ENCODE assay signal across 16 mouse cellular contexts in the genomic region with DNA sequence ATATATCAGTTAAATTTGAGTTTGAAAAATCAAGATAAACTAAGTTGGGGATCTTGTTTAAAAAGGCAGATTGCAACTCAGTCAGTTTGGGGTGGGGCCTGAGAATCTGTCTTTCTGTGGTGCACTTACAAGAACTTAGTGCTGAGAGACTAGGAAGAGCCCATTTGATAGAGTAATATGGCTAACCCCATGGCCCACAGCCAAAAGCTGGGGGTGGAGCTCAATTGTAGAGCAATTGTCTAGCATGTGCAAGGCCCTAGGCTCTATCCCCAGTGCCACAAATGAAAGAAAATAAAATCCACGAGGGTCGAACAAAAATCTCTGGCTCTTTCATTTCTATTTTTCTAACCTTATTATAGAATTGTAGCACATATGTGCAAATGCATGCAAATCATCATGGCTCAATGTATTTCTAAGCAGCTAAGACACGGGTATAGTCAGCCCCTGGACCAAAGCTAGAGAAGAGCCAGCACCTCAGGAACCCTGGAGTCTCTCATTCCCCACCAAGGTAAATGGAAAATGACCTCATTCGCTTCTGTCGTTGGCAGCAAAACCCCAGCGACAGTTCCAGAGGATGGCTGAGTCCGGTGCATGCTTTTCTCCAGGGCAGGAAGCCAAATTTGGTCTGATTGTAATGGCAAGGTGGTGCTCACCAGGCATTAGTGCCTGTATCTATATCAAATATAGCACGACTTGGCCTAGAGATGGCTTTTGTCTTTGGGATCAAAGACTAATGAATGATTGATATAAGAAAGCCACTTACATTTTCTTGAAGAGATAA. TPM values are rescaled to one million over a fixed set of nuclear protein-coding genes. Genes with fewer than 3 reads are reported as not detected.
A peak's percentile ranks its signal among the peaks of the same experiment; 100 is the strongest.
DNase-seq lines count a peak whose midpoint lies in the region; ATAC-seq lines count a peak whose summit lies in the region.
"Had no signal": no experiment of that assay in that cellular context is flagged by ENCODE, and none has a peak within 500 bp of the region (broad histone marks: within the 10 kb centered on the region; RNA-seq: fewer than 3 reads in every experiment).

No protein-coding gene starts in this region.

- peak; percentile 63 to 68 for DNase-seq in heart, postnatal 10 days
- DNase-seq in right cerebral cortex, postnatal 10 days (ENCODE audit: low spot score in 2 of 2), result peak; percentile 22 to 31
- DNase-seq in right cerebral cortex, postnatal 25 days, result no peak
- DNase-seq in cerebellum, postnatal 10 days, result peak; percentile 87 to 90
- no peak for DNase-seq in left cerebral cortex, postnatal 25 days (ENCODE audit: low spot score in 2 of 2)
- DNase-seq in spleen, postnatal 14 days (ENCODE audit: low spot score in 2 of 2), result no peak
- DNase-seq: thymus, adult 18-20 months had no signal

- no peak overlapping the region for H3K27ac ChIP-seq in heart, embryonic 11.5 days (ENCODE audit: low read depth, low read length)
- H3K27ac ChIP-seq: heart, embryonic 13.5 days; left cerebral cortex, adult 2 months; liver, embryonic 12.5 days; macrophage; neural tube, embryonic 12.5 days had no signal

- H3K4me1 ChIP-seq in heart, embryonic 11.5 days (ENCODE audit: control insufficient read depth, insufficient read depth, low read length), result no peaks in the 10 kb centered on the region
- H3K4me1 ChIP-seq: liver, embryonic 12.5 days; neural tube, embryonic 12.5 days had no signal

- H3K36me3 ChIP-seq in heart, embryonic 11.5 days (ENCODE audit: control insufficient read depth, insufficient read depth, low read length), result no peaks in the 10 kb centered on the region
- H3K36me3 ChIP-seq: G1E; heart, embryonic 13.5 days; liver, embryonic 12.5 days; neural tube, embryonic 12.5 days had no signal

- 78% methylated on average over 8 of the region's 8 CpGs for WGBS in heart, embryonic 11.5 days (ENCODE audit: insufficient replicate concordance)

- no peak overlapping the region for H3K4me2 ChIP-seq in heart, embryonic 11.5 days
- H3K4me2 ChIP-seq: heart, embryonic 13.5 days; liver, embryonic 12.5 days; neural tube, embryonic 12.5 days had no signal

- H3K4me3 ChIP-seq in heart, embryonic 11.5 days (ENCODE audit: low read depth, low read length), result no peak overlapping the region
- H3K4me3 ChIP-seq: heart, embryonic 13.5 days; left cerebral cortex, adult 2 months; liver, embryonic 12.5 days; neural tube, embryonic 12.5 days had no signal

- H3K9me3 ChIP-seq in heart, embryonic 11.5 days (replicated peaks; ENCODE audit: control insufficient read depth, low read length), result no peaks in the 10 kb centered on the region
- H3K9me3 ChIP-seq: G1E; heart, embryonic 13.5 days; liver, embryonic 12.5 days; neural tube, embryonic 12.5 days had no signal

- ATAC-seq in heart, embryonic 11.5 days (replicated peaks; ENCODE audit: insufficient number of reproducible peaks, low FRiP score, low TSS enrichment), result no peak
- ATAC-seq: inflammation-experienced regulatory T-cells, adult 6 months; liver, embryonic 12.5 days; midbrain, embryonic 16.5 days had no signal

- intact Hi-C loops in heart, postnatal 10 days (cut with DNase I), result loop anchor here (5.0 kb wide), 1 partner anchor 33 kb away; no protein-coding TSS in a partner anchor
- intact Hi-C loops in left cerebral cortex, postnatal 25 days (cut with DNase I), result no loop called here

- H3K27me3 ChIP-seq in heart, embryonic 11.5 days (ENCODE audit: control insufficient read depth, insufficient read depth, low read length), result no peaks in the 10 kb centered on the region
- H3K27me3 ChIP-seq: heart, embryonic 13.5 days; neural tube, embryonic 12.5 days had no signal

- H3K9ac ChIP-seq in heart, embryonic 11.5 days (ENCODE audit: low read depth, low read length), result no peak overlapping the region
- H3K9ac ChIP-seq: heart, embryonic 13.5 days; liver, embryonic 12.5 days; neural tube, embryonic 12.5 days had no signal

RNA-seq across cellular contexts. Expression of a gene that starts 40.4 kb away (rescaled TPM):
- total RNA-seq in heart, postnatal 10 days (2021), result 10 to 100 TPM; 56.6 to 57.7 TPM
- 10.5 and 13.5 TPM in 2 replicates for polyA plus RNA-seq in heart, embryonic 11.5 days (2014; fragmentation: Nextera tagmentation; extraction: Ambion mirVana)
- total RNA-seq in left cerebral cortex, postnatal 25 days (2021), result 100 to 1,000 TPM; 251 to 258 TPM

Comparison
In these comparisons a context has a peak if more than half of its experiments do, and no peak if none do; other contexts are left out.
1. DNase-seq: peak in heart, postnatal 10 days (2 of 2), right cerebral cortex, postnatal 10 days (2 of 2) and cerebellum, postnatal 10 days (2 of 2); none in right cerebral cortex, postnatal 25 days (single experiment), left cerebral cortex, postnatal 25 days (0 of 2) and spleen, postnatal 14 days (0 of 2).
2. RNA of a gene that starts 40.4 kb away (total RNA-seq): 251 to 258 TPM in left cerebral cortex, postnatal 25 days; 56.6 to 57.7 TPM in heart, postnatal 10 days; every median in the first group is over 4 times any median in the second.